Mouse (Mus musculus) stomach, embryonic 15.5 days (tissue): ENCODE results near the gene Gm45015. TPM values are rescaled to one million over a fixed set of nuclear protein-coding genes. Genes with fewer than 3 reads are reported as not detected.
"Not testable (repeated sequence)": the region's sequence is repeated elsewhere in the genome, so short reads cannot be mapped to it uniquely, and the experiment has no call there.

Source experiments
- ATAC-seq: fragments of 200-750 bp; cut with Nextera tagmentation; 2 replicates; pipeline ENCODE4 v1.8.0; 2017; ENCODE audit warnings: low read depth, moderate number of reproducible peaks, moderate TSS enrichment; ENCODE audit not compliant: insufficient read depth, low FRiP score
- H3K27ac ChIP-seq: fragments of 300-500 bp; sonication (generic); 2 replicates; pipeline ENCODE4 v1.5.1; 2015; ENCODE audit warnings: mild to moderate bottlenecking, inconsistent platforms
- H3K27me3 ChIP-seq: fragments of 300-500 bp; sonication (generic); replicated peaks from 2 replicates; pipeline ENCODE4 v1.6.1; 2015; ENCODE audit warnings: inconsistent platforms
- H3K36me3 ChIP-seq: fragments of 300-500 bp; sonication (generic); 2 replicates; pipeline ENCODE4 v1.6.1; 2015; ENCODE audit warnings: inconsistent platforms
- H3K4me1 ChIP-seq: fragments of 300-500 bp; sonication (generic); 2 replicates; pipeline ENCODE4 v1.6.1; 2015; ENCODE audit warnings: inconsistent platforms
- H3K4me2 ChIP-seq: fragments of 300-500 bp; sonication (generic); 2 replicates; pipeline ENCODE4 v1.6.1; 2015; ENCODE audit warnings: mild to moderate bottlenecking, inconsistent platforms
- H3K4me3 ChIP-seq: fragments of 300-500 bp; sonication (generic); replicated peaks from 2 replicates; pipeline ENCODE4 v1.5.1; 2015; ENCODE audit warnings: inconsistent platforms
- H3K9ac ChIP-seq: fragments of 300-500 bp; sonication (generic); 2 replicates; pipeline ENCODE4 v1.6.1; 2015; ENCODE audit warnings: inconsistent platforms
- H3K9me3 ChIP-seq: fragments of 300-500 bp; sonication (generic); 2 replicates; pipeline ENCODE4 v1.6.1; 2016; ENCODE audit warnings: inconsistent platforms
- WGBS: fragments of 180-500 bp; shearing (Covaris S2); methylation state at CpG from one replicate; pipeline ENCODE4 v1.1.7; 2015; 5-methylcytosine and 5-hydroxymethylcytosine counted together
- polyA plus RNA-seq: library from polyadenylated mRNA; unstranded; fragments of >200 nt; fragmentation: Nextera tagmentation; extraction: Ambion mirVana; gene quantifications from 2 replicates; pipeline ENCODE4 v1.2.1, GENCODE M21; 2015

The Gm45015 gene
- polyA plus RNA-seq, 1 experiment from 2014 or later, result not detected

DNA sequence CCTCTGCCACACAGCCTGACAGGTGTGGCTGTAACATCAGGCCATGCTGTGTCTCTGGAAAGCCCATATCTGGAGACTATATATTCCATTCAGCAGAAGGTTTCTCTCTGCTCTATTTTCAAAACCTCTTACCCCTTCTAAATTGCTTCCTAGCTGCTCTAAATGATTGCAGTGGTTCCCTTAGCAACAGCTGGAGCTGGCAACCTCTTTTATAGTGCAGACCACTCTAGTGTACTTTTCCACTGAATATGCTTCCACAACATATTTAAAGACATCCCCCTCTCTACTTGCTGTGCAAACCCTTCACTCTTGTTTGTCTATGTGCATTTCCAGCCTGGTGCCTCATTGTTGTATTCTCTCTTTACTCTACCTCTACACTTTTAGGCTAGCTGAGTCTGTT is 3.1 kb downstream of the Gm45015 start:
- no peak overlapping the region for H3K9ac ChIP-seq
- no peak for ATAC-seq
- H3K9me3 ChIP-seq, result no peaks in the 10 kb centered on the region

DNA sequence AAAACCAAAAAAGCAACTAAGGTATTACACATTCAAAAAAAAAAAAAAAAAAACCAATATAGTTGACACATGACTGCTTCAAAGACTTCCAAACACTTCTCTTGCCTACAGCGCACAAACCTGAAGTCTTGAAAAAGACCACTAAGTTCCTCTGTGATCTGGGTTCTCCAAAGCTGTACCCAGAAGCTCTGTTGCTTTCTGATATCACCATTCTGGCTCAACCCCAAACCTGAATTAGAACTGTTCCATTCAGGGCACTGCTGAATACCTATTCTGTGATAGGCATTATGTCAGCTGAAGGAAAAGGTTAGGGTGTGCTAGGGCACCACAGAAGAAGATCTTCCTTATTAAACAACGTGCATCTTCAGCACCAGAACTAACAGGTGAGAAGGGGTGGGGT is 9.4 kb downstream of the Gm45015 start:
- Histone ChIP-seq H3K9me3 (no peaks in the 10 kb centered on the region), H3K27me3 (no peaks in the 10 kb centered on the region)

More for the DNA sequence above, 3.1 kb downstream of the Gm45015 start:
- Histone ChIP-seq H3K27me3 (no peaks in the 10 kb centered on the region), H3K4me2 (no peak overlapping the region), H3K4me3 (no peak overlapping the region), H3K27ac (no peak overlapping the region), H3K4me1 (no peaks in the 10 kb centered on the region), H3K36me3 (no peaks in the 10 kb centered on the region)

DNA sequence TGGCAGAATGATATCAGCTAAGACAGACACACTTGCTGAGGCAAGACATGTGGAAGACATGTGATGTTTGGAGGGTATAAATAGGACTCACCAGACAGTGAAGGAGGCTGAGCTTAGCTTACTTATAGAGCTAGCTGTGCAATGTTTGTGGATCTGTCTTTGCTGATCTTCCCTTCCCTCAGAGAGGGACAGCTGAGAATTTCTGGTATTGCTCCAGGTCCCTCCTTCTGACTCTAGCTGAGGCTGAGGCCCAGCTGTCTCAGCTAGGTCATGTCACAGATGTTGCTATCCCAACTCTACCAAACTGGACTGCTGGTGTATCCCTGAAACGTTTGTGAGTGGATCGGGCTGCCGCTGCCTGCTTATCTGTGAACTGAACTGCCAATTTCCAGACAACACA is 15.6 kb downstream of the Gm45015 start:
- Histone ChIP-seq H3K4me2 (no peak overlapping the region), H3K4me3 (no peak overlapping the region), H3K27me3 (no peaks in the 10 kb centered on the region), H3K9ac (no peak overlapping the region), H3K4me1 (no peaks in the 10 kb centered on the region), H3K9me3 (no peaks in the 10 kb centered on the region), H3K36me3 (no peaks in the 10 kb centered on the region), H3K27ac (no peak overlapping the region)
- WGBS, result 64% methylated on average over 3 of the region's 3 CpGs
- no peak for ATAC-seq

More for the DNA sequence above, 9.4 kb downstream of the Gm45015 start:
- Histone ChIP-seq H3K4me2 (no peak overlapping the region), H3K4me3 (no peak overlapping the region), H3K9ac (no peak overlapping the region), H3K27ac (no peak overlapping the region), H3K36me3 (no peaks in the 10 kb centered on the region), H3K4me1 (no peaks in the 10 kb centered on the region)
- ATAC-seq, result no peak
- WGBS, result 65% methylated on average over 2 of the region's 2 CpGs

DNA sequence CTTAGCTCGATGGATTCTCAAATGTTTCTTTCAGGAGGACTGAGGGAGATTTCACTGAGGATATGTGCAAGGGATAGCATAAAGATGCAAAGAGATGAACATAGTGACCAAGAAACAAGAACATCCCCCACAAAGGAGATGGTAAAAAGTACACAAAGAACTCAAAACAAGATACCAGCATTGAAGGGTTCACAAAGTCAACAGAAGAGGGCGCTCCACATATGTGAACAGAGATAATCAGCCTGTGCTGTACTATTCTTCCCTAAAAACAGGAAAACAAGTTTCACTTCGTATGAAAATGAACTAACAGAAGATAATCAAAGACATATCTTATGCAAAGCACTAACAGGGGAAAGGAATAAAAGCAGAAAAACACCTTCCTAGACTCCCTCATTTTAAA is 24.1 kb downstream of the Gm45015 start:
- H3K4me3 ChIP-seq, result no peak overlapping the region
- H3K9me3 ChIP-seq, result no peaks in the 10 kb centered on the region
- WGBS, result 43% methylated on average over 3 of the region's 3 CpGs
- H3K4me2 ChIP-seq, result no peak overlapping the region
- H3K4me1 ChIP-seq, result no peaks in the 10 kb centered on the region
- no peaks in the 10 kb centered on the region for H3K27me3 ChIP-seq
- H3K9ac ChIP-seq, result no peak overlapping the region
- ATAC-seq, result no peak
- H3K36me3 ChIP-seq, result no peaks in the 10 kb centered on the region
- H3K27ac ChIP-seq, result no peak overlapping the region

DNA sequence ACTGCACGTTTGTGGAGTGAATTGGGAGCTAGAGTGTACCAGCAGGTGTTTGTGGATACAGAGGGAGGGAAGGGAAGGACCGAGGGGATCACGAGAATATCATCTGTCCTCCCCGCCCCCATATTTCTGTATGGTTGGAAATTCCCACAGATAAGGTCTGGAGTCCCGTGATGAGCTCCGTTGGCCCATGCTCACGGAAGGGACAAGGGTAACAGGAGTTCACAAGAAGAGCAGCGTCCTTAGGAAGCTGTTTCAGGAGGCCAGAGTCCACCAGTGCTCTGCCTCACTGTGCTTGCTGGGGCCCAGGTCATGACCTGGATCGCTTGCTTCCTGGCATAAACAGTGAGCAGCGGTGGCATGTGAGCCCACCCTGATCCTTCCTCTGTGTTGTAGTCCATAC is 40.9 kb downstream of the Gm45015 start:
- H3K9ac ChIP-seq, H3K4me3 ChIP-seq, H3K9me3 ChIP-seq, H3K27ac ChIP-seq, H3K36me3 ChIP-seq, ATAC-seq, H3K4me2 ChIP-seq, H3K27me3 ChIP-seq, H3K4me1 ChIP-seq: not testable (repeated sequence)
- WGBS, result 51% methylated on average over 9 of the region's 10 CpGs

GRCm38 (mm10) chrX:73292876-73293275 is 43.8 kb downstream of the Gm45015 start, which contains the start of the genes Xlr5a and Xlr5c:
Xlr5a (minus strand) TSS chrX:73292976.
Xlr5c (minus strand) TSS chrX:73292976.
- H3K36me3 ChIP-seq, H3K4me2 ChIP-seq, H3K9ac ChIP-seq, H3K27ac ChIP-seq, ATAC-seq, H3K4me3 ChIP-seq, H3K9me3 ChIP-seq, H3K27me3 ChIP-seq, H3K4me1 ChIP-seq: not testable (repeated sequence)
- WGBS, result 90% methylated on average over 16 of the region's 17 CpGs

Other genes with a start within 250 kb of the Gm45015 start
- 5.8 and 9.2 TPM in 2 replicates for gene Xlr3a, start 239.7 kb downstream of the Gm45015 start, polyA plus RNA-seq
- 0.04 and 0.15 TPM in 2 replicates for gene Gm14685, start 219.8 kb downstream of the Gm45015 start, polyA plus RNA-seq
- 0.15 TPM in 1 of 2 replicates, not detected in the other for gene Xlr5b, start 188.0 kb downstream of the Gm45015 start, polyA plus RNA-seq
- 0.12 TPM in 1 of 2 replicates, not detected in the other for gene DXBay18, start 187.4 kb downstream of the Gm45015 start, polyA plus RNA-seq
- not detected in 2 replicates for gene Spin2d, start 159.9 kb downstream of the Gm45015 start, polyA plus RNA-seq
- 12.4 and 13.5 TPM in 2 replicates for gene Xlr3b, start 144.6 kb downstream of the Gm45015 start, polyA plus RNA-seq
- 1.1 and 1.6 TPM in 2 replicates for gene Xlr4b, start 122.5 kb downstream of the Gm45015 start, polyA plus RNA-seq
- 16.8 and 17.5 TPM in 2 replicates for gene F8a, start 108.5 kb downstream of the Gm45015 start, polyA plus RNA-seq
- 0.30 and 0.81 TPM in 2 replicates for gene Xlr4c, start 93.7 kb downstream of the Gm45015 start, polyA plus RNA-seq
- not detected in 2 replicates for gene Xlr3c, start 71.5 kb downstream of the Gm45015 start, polyA plus RNA-seq
- not detected in 2 replicates for gene Xlr5a, start 43.9 kb downstream of the Gm45015 start, polyA plus RNA-seq
- gene Xlr5c, start 43.9 kb downstream of the Gm45015 start, polyA plus RNA-seq, result not detected in 2 replicates
- 11.2 and 11.8 TPM in 2 replicates for gene Zfp275, start 5.8 kb upstream of the Gm45015 start, polyA plus RNA-seq
- gene Gm18336, start 61.9 kb upstream of the Gm45015 start, polyA plus RNA-seq, result not detected in 2 replicates
- 0.21 and 0.40 TPM in 2 replicates for gene Zfp92, start 74.3 kb upstream of the Gm45015 start, polyA plus RNA-seq
- 1.2 and 3.9 TPM in 2 replicates for gene Trex2, start 98.5 kb upstream of the Gm45015 start, polyA plus RNA-seq
- 54.1 and 58.7 TPM in 2 replicates for gene Haus7, start 122.2 kb upstream of the Gm45015 start, polyA plus RNA-seq
- gene Bgn, start 146.8 kb upstream of the Gm45015 start, polyA plus RNA-seq, result 64.8 and 75.2 TPM in 2 replicates
- 0.19 and 0.31 TPM in 2 replicates for gene Atp2b3, start 166.2 kb upstream of the Gm45015 start, polyA plus RNA-seq